Mouse (Mus musculus) neural tube, embryonic 13.5 days (tissue): Measurements from ENCODE around the gene Capn2. TPM values are rescaled to one million over a fixed set of nuclear protein-coding genes. Genes with fewer than 3 reads are reported as not detected.

ENCODE experiments used
- ATAC-seq: fragments of 200-750 bp; cut with Nextera tagmentation; 2 replicates; pipeline ENCODE4 v1.8.0; 2017; ENCODE audit warnings: low read depth, mild to moderate bottlenecking, moderate TSS enrichment, moderate library complexity
- H3K27ac ChIP-seq: fragments of 300-500 bp; sonication (generic); replicated peaks from 2 replicates; pipeline ENCODE4 v1.5.1; 2015; ENCODE audit warnings: moderate library complexity, mild to moderate bottlenecking, inconsistent platforms
- H3K27me3 ChIP-seq: fragments of 300-500 bp; sonication (generic); 2 replicates; pipeline ENCODE4 v1.6.1; 2015; ENCODE audit warnings: mild to moderate bottlenecking, inconsistent platforms
- H3K36me3 ChIP-seq: fragments of 300-500 bp; sonication (generic); 2 replicates; pipeline ENCODE4 v1.6.1; 2015; ENCODE audit warnings: mild to moderate bottlenecking, inconsistent platforms
- H3K4me1 ChIP-seq: fragments of 300-500 bp; sonication (generic); replicated peaks from 2 replicates; pipeline ENCODE4 v1.6.1; 2015; ENCODE audit warnings: inconsistent platforms
- H3K4me2 ChIP-seq: fragments of 300-500 bp; sonication (generic); 2 replicates; pipeline ENCODE4 v1.6.1; 2015; ENCODE audit warnings: inconsistent platforms, mild to moderate bottlenecking, moderate library complexity
- H3K4me3 ChIP-seq: fragments of 300-500 bp; sonication (generic); 2 replicates; pipeline ENCODE4 v1.5.1; 2015; ENCODE audit warnings: mild to moderate bottlenecking, inconsistent platforms
- H3K9ac ChIP-seq: fragments of 300-500 bp; sonication (generic); 2 replicates; pipeline ENCODE4 v1.6.1; 2015; ENCODE audit warnings: moderate library complexity, mild to moderate bottlenecking, inconsistent platforms
- H3K9me3 ChIP-seq: fragments of 300-500 bp; sonication (generic); 2 replicates; pipeline ENCODE4 v1.6.1; 2016; ENCODE audit warnings: inconsistent platforms
- WGBS: fragments of 180-500 bp; shearing (Covaris S2); methylation state at CpG from one replicate; pipeline ENCODE4 v1.1.7; 2015; 5-methylcytosine and 5-hydroxymethylcytosine counted together
- polyA plus RNA-seq: library from polyadenylated mRNA; unstranded; fragments of >200 nt; fragmentation: Nextera tagmentation; extraction: Ambion mirVana; gene quantifications from 2 replicates; pipeline ENCODE4 v1.2.1, GENCODE M21; 2015

Gene Capn2
- polyA plus RNA-seq, 1 experiment from 2014 or later = 95.5 TPM

GRCm38 (mm10) chr1:182520938-182521500 is 3.6 kb upstream of the Capn2 start:
- no peak overlapping the region for H3K27ac ChIP-seq
- no peak overlapping the region for H3K4me3 ChIP-seq
- peaks cover 9% of the 10 kb centered on the region; the same call in 1 of the 2 replicates for H3K27me3 ChIP-seq
- no peak for ATAC-seq
- H3K9me3 ChIP-seq = no peaks in the 10 kb centered on the region
- H3K4me1 ChIP-seq = peaks cover 21% of the 10 kb centered on the region
- no peak overlapping the region for H3K9ac ChIP-seq
- H3K36me3 ChIP-seq = no peaks in the 10 kb centered on the region
- H3K4me2 ChIP-seq = no peak overlapping the region
- 71% methylated on average over 8 of the region's 8 CpGs for WGBS

DNA sequence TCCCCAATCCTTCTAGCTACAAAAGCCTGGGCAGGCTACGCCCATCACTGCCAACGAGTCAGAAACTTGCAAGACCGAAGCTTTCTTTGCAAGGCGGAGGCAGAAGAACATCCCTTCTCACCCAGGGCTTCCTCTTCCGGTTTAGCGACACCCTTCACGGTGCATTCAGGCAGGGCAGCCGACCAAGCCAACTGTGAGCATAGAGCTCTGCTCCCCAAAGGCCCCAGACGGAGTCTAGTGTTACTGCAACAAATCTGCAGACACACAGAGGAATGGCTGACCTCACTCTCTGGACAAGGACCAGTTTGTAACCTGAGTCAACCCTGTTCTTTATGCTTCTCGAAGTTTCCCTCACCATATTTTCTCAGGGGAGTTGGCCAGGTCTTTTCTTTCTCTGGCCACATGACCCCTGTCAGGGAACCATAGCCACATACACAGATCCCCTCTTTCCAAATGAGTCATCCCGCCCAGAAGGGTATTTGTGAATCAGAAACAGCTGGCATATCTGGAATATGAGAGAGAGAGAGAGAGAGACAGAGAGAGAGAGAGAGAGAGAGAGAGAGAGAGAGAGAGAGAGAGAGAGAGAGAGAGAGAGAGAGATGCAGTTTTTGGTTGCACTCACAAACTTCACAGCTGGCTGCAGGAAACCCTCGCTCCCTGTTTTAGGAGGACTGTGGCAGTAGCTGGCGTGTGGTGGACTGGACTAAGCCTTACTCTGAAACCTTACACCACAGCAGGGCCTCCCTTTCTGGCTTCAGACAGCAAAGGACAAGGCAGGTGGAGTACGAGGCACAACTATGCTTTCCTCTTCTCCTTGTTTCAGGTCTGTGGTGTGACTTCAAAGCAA is 2.9 kb upstream of the Capn2 start:
- Histone ChIP-seq H3K9me3 (no peaks in the 10 kb centered on the region), H3K27ac (no peak overlapping the region), H3K4me1 (peaks cover 28% of the 10 kb centered on the region), H3K27me3 (peaks cover 9% of the 10 kb centered on the region; the same call in 1 of the 2 replicates), H3K9ac (no peak overlapping the region), H3K4me3 (no peak overlapping the region), H3K4me2 (no peak overlapping the region), H3K36me3 (no peaks in the 10 kb centered on the region)
- no peak for ATAC-seq
- 34% methylated on average over 14 of the region's 14 CpGs for WGBS

DNA sequence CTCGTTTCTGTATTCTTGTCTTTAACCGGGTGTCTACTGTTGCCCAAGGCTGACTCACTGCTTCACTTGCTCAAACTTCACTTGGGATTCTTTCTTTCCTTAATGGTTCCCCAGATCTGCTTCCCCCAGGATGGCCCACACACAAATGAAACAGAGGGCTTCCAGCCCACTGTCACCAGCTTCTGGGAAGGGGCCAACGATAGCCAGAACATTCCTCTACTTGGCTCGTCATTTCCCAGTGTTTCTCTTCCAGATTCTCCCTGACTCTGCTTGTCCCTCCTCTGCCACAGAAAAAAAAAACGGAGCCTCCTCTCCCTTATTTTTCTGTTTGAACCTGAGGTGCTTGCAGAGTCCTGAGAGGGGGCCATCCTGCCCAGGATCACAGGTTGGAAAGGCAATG is 1.9 kb upstream of the Capn2 start:
- Histone ChIP-seq H3K9me3 (no peaks in the 10 kb centered on the region), H3K4me1 (peaks cover 38% of the 10 kb centered on the region), H3K27ac (no peak overlapping the region), H3K36me3 (no peaks in the 10 kb centered on the region), H3K4me2 (no peak overlapping the region), H3K9ac (no peak overlapping the region), H3K27me3 (peaks cover 9% of the 10 kb centered on the region; the same call in 1 of the 2 replicates), H3K4me3 (no peak overlapping the region)
- ATAC-seq = no peak
- WGBS = 82% methylated on average over 5 of the region's 5 CpGs

DNA sequence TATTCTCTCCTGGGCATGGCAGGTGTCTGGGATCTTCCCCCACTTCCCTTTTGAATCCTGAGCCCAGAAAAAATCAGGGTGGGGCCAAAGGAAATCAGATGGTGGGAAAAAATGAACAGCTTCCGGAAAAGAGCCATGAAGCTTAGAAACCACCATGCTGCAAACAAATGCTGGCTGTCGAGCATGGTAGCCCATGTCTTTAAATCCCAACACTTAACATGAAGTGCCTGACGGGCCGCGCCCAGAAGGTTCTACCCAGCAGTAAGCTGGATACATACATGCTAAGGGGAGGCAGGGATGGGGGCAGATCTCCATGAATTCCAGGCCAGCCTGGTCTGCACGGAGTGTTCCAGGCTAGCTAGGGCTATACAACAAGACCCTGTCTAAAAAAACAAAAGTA is 1.4 kb upstream of the Capn2 start:
- Histone ChIP-seq H3K36me3 (no peaks in the 10 kb centered on the region), H3K27me3 (peaks cover 9% of the 10 kb centered on the region; the same call in 1 of the 2 replicates), H3K27ac (no peak overlapping the region), H3K4me2 (no peak overlapping the region), H3K4me3 (no peak overlapping the region), H3K4me1 (peaks cover 42% of the 10 kb centered on the region), H3K9ac (no peak overlapping the region), H3K9me3 (no peaks in the 10 kb centered on the region)
- ATAC-seq = no peak
- 88% methylated on average over 6 of the region's 6 CpGs for WGBS

GRCm38 (mm10) chr1:182518143-182518680 is 804 bp upstream of the Capn2 start:
- Histone ChIP-seq H3K27me3 (peaks cover 9% of the 10 kb centered on the region; the same call in 1 of the 2 replicates), H3K27ac (no peak overlapping the region), H3K9me3 (no peaks in the 10 kb centered on the region), H3K4me2 (no peak overlapping the region), H3K4me3 (no peak overlapping the region), H3K36me3 (no peaks in the 10 kb centered on the region), H3K9ac (no peak overlapping the region), H3K4me1 (peaks cover 42% of the 10 kb centered on the region)
- ATAC-seq = no peak
- 53% methylated on average over 10 of the region's 10 CpGs for WGBS

GRCm38 (mm10) chr1:182517677-182518011 is 236 bp upstream of the Capn2 start:
- Histone ChIP-seq H3K4me2 (peak overlapping the region; percentile 86), H3K36me3 (no peaks in the 10 kb centered on the region), H3K27ac (peak overlapping the region; percentile 89; the same call in 1 of the 2 replicates), H3K4me3 (peak overlapping the region; percentile 82), H3K9me3 (no peaks in the 10 kb centered on the region), H3K27me3 (peaks cover 9% of the 10 kb centered on the region; the same call in 1 of the 2 replicates), H3K9ac (peak overlapping the region; percentile 96), H3K4me1 (peaks cover 42% of the 10 kb centered on the region)
- WGBS = 0% methylated on average over 10 of the region's 10 CpGs
- ATAC-seq = no peak; the same call in 1 of the 2 replicates

DNA sequence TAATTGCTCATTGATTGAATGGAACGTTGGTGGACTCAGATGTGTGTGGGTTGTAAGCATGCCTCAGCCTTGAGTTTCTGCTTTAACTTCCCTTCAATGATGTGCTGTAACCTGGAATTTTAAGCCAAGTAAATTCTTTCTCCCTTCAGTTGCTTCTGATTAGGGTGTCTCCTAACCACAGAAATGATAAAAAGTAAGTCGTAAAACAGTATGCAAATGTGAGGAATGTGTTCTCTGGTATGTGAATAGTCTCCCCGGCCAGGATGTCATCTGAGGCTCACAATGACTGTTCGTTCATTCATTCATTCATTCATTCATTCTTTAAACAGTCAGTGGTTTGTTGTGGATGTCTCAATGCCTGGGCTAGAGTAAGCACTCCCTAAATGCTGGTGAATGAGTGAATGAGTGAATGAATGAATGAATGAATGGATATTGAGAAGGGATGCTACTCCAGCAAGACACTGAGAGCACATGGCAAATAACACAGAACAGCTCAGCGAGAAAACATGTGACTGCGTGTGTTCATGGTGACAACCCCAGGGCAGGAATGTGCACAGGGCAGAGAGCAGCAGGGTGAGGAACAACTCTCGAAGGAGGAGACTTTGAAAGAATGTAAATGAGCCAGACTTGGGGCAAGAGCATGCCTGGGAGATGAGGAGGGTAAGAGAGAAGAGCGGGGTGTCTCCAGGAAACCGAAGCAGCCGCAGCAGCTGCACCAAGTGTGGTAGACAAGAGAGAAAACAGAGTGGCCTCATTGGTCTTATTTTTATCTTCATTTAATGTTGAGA is 2.4 kb downstream of the Capn2 start:
- Histone ChIP-seq H3K9me3 (no peaks in the 10 kb centered on the region), H3K27ac (no peak overlapping the region), H3K36me3 (peaks cover 24% of the 10 kb centered on the region), H3K4me2 (0 out of 2 replicates have a peak overlapping the region, but pooled peaks have one; percentile 86), H3K27me3 (peaks cover 9% of the 10 kb centered on the region; the same call in 1 of the 2 replicates), H3K4me3 (no peak overlapping the region), H3K9ac (no peak overlapping the region), H3K4me1 (peaks cover 39% of the 10 kb centered on the region)
- ATAC-seq = no peak
- WGBS = 83% methylated on average over 10 of the region's 10 CpGs

GRCm38 (mm10) chr1:182513714-182514113 is 3.7 kb downstream of the Capn2 start:
- no peak overlapping the region for H3K27ac ChIP-seq
- H3K36me3 ChIP-seq = peaks cover 37% of the 10 kb centered on the region
- H3K4me2 ChIP-seq = no peak overlapping the region
- peaks cover 43% of the 10 kb centered on the region for H3K4me1 ChIP-seq
- H3K9me3 ChIP-seq = no peaks in the 10 kb centered on the region
- peaks cover 6% of the 10 kb centered on the region; the same call in 1 of the 2 replicates for H3K27me3 ChIP-seq
- H3K9ac ChIP-seq = no peak overlapping the region
- WGBS = 89% methylated on average over 5 of the region's 5 CpGs
- H3K4me3 ChIP-seq = no peak overlapping the region
- ATAC-seq = no peak

DNA sequence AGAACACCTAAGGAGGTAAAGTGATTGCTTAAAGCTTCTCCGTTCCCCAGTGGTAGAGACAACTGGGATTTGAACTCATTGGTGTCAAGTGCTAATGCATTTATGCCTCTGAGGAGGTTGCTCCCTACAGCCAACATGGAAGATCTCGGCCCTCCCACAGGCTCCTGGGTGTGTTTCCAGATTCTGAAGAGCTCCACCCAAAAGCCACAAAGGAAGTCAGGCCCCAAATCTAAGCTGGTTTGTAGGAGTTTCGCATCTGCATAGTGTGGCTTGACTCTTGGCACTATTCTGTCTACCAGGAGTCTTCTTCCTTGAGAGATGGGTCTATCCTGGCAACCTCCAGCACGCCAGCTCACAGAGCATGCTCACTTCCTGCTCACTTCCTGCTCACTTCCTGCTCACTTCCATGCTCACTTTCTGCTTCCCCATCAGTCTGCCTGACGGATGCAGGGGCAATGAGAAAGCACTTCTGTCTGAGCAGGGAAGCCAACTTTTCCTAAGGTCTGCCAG is 4.5 kb downstream of the Capn2 start:
- Histone ChIP-seq H3K4me2 (no peak overlapping the region), H3K9me3 (no peaks in the 10 kb centered on the region), H3K4me3 (no peak overlapping the region), H3K4me1 (peaks cover 38% of the 10 kb centered on the region), H3K27me3 (no peaks in the 10 kb centered on the region), H3K27ac (no peak overlapping the region), H3K36me3 (peaks cover 41% of the 10 kb centered on the region), H3K9ac (no peak overlapping the region)
- WGBS = 85% methylated on average over 5 of the region's 5 CpGs
- ATAC-seq = no peak

DNA sequence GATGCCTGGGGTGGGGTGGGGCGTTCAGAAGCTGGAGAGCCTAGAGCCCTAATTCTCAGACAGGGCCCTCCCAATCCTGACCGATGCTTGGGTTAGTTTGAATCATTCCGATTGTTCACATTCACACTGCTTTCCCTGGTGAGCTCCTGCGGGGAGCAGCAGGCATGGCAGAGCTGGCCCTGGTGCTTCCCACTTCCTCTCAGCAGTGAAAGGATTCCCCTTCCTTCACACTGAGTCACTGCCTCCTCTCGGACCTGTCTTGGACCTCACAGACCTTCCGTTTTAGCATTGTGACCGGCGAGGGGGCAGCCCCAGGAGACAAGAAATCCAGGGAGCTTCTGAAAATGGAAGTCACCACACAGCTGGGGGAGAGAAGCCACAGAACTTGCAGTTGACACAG is 5.6 kb downstream of the Capn2 start:
- H3K4me1 ChIP-seq = peaks cover 34% of the 10 kb centered on the region
- H3K27me3 ChIP-seq = no peaks in the 10 kb centered on the region
- no peak overlapping the region for H3K4me2 ChIP-seq
- no peak overlapping the region for H3K4me3 ChIP-seq
- WGBS = 82% methylated on average over 8 of the region's 8 CpGs
- H3K9ac ChIP-seq = no peak overlapping the region
- no peak for ATAC-seq
- peaks cover 41% of the 10 kb centered on the region for H3K36me3 ChIP-seq
- H3K27ac ChIP-seq = no peak overlapping the region
- H3K9me3 ChIP-seq = no peaks in the 10 kb centered on the region

DNA sequence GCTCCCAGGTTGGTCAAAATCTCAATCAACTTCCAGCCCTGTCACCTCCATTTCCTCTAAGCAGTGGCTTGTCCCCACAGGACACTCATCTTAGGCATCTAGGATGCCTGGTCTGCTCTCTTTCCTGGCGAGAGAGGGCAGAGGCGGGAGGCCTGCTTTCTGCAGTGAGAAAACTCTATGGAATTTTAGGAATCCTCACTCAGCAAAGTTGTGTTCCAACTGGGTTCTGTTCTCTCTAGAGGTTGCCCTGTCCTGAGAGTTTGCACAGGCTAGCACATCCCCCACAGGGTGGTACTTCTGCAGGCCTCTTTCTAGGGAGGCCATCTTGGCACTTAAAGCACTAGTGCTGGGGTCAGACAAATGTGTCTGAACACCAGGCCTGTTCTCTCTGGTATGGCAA is 6.3 kb downstream of the Capn2 start:
- Histone ChIP-seq H3K4me1 (peaks cover 29% of the 10 kb centered on the region), H3K4me2 (no peak overlapping the region), H3K27me3 (no peaks in the 10 kb centered on the region), H3K9me3 (no peaks in the 10 kb centered on the region), H3K27ac (no peak overlapping the region), H3K4me3 (no peak overlapping the region), H3K9ac (no peak overlapping the region), H3K36me3 (peaks cover 41% of the 10 kb centered on the region)
- WGBS = 82% methylated on average over 2 of the region's 2 CpGs
- ATAC-seq = no peak
